Mouse (Mus musculus) hindbrain, postnatal 0 days (tissue): ENCODE data around the gene Peg10. TPM values are rescaled to one million over a fixed set of nuclear protein-coding genes. Genes with fewer than 3 reads are reported as not detected.

ENCODE experiments used
- ATAC-seq: fragments of 200-750 bp; cut with Nextera tagmentation; 2 replicates; pipeline ENCODE4 v1.8.0; 2017; ENCODE audit warnings: mild to moderate bottlenecking, moderate TSS enrichment, moderate library complexity
- DNase-seq: peaks from one replicate; pipeline ENCODE4 v3.0.0-alpha.2; 2015; ENCODE audit warnings: low spot score
- H3K27ac ChIP-seq: fragments of 300-500 bp; sonication (generic); 2 replicates; pipeline ENCODE4 v1.5.1; 2014; ENCODE audit warnings: mild to moderate bottlenecking
- H3K27me3 ChIP-seq: fragments of 300-500 bp; sonication (generic); 2 replicates; pipeline ENCODE4 v1.6.1; 2014; ENCODE audit warnings: low read length, mixed read lengths; ENCODE audit not compliant: insufficient read depth
- H3K36me3 ChIP-seq: fragments of 300-500 bp; sonication (generic); 2 replicates; pipeline ENCODE4 v1.6.1; 2014; ENCODE audit warnings: low read length, mixed read lengths; ENCODE audit not compliant: insufficient read depth
- H3K4me1 ChIP-seq: fragments of 300-500 bp; sonication (generic); 2 replicates; pipeline ENCODE4 v1.6.1; 2014; ENCODE audit warnings: antibody characterized with exemption, low read length, mixed read lengths; ENCODE audit not compliant: insufficient read depth
- H3K4me2 ChIP-seq: fragments of 300-500 bp; sonication (generic); 2 replicates; pipeline ENCODE4 v1.6.1; 2014; ENCODE audit warnings: low read depth, mild to moderate bottlenecking, low read length, moderate library complexity, mixed read lengths
- H3K4me3 ChIP-seq: fragments of 300-500 bp; sonication (generic); 2 replicates; pipeline ENCODE4 v1.5.1; 2014; ENCODE audit warnings: low read length
- H3K9ac ChIP-seq: fragments of 300-500 bp; sonication (generic); replicated peaks from 2 replicates; pipeline ENCODE4 v1.6.1; 2014; ENCODE audit warnings: mild to moderate bottlenecking, low read length, moderate library complexity, mixed read lengths
- H3K9me3 ChIP-seq: fragments of 300-500 bp; sonication (generic); 2 replicates; pipeline ENCODE4 v1.6.1; 2016; ENCODE audit warnings: low read length, mixed read lengths
- CTCF ChIP-seq: IDR thresholded peaks from 2 replicates; pipeline ENCODE4 v1.5.1; 2016; ENCODE audit warnings: antibody characterized with exemption, control low read depth, low read depth
- WGBS: fragments of 180-500 bp; shearing (Covaris S2); extraction: QIAGEN DNeasy Blood & Tissue Kit; methylation state at CpG from one replicate; pipeline ENCODE4 v1.1.7; 2014; 5-methylcytosine and 5-hydroxymethylcytosine counted together
- polyA plus RNA-seq: library from polyadenylated mRNA; unstranded; fragments of >200 nt; fragmentation: Nextera tagmentation; extraction: Ambion mirVana; gene quantifications from 2 replicates; pipeline ENCODE4 v1.2.1, GENCODE M21; 2015
- total RNA-seq: library from RNA; depleted of rRNA; stranded (reverse); fragments of >200 nt; gene quantifications from 2 replicates; pipeline ENCODE4 v1.2.3, GENCODE M21; 2014; rRNA removed

Peg10 gene
- total RNA-seq (58.1 and 59.6 TPM in 2 replicates), polyA plus RNA-seq (3.9 and 4.0 TPM in 2 replicates)

DNA sequence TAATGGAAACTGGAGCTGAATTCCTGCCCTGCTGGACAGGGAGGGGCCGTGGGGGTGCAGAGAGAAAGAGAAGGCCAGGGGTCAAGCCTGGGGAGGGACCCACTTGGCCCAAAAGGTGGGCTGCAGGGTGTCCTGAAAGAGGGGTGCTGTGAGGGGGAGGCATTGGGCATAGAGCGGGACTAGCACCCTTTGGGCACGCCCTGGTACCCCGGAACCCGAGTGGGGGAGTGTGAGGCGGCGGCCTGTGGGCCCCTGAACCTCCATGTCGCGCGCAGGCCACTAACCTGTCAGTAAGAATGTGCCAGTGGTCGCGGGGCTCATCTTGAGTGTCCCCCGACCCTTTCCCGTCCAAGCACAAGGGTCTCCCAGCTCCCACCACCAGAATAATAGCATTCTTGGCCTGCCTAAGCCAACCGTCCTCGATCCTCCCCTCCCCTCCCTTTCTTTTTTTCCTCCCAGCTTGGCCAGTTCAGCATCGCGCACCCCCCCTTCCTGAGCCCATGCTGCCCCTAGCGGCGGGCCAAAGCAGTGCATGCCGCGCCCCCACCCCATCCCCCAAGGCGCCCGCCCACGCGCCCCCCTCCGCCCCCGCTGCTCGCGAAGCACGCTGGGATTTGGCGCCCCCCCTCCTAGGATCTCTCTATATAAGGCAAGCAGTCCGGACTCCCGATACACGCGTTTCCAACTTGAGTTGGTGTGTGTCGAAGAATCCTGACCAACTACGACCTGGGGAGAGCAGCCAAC, at the start of gene Peg10, which contains the start of gene Sgce:
Gene Peg10 (plus strand): TSS at position 611 of the 744 bp plus-strand sequence.
Gene Sgce (minus strand): TSS at position 512 of the 744 bp plus-strand sequence.
- Histone ChIP-seq H3K4me2 (peak within 1 kb of the TSS; percentile 65), H3K36me3 (no peaks in the 10 kb centered on the region), H3K4me3 (peak within 1 kb of the TSS; percentile 45), H3K9me3 (0 out of 2 replicates have a peak, but pooled peaks cover 4% of the 10 kb centered on the region), H3K4me1 (no peaks in the 10 kb centered on the region), H3K9ac (peak within 1 kb of the TSS; percentile 62), H3K27me3 (no peaks in the 10 kb centered on the region), H3K27ac (peak within 1 kb of the TSS; percentile 80)
- WGBS: 47% methylated on average over 34 of the region's 38 CpGs
- peak; percentile 72 for TF ChIP-seq CTCF
- DNase-seq (peak; percentile 84), ATAC-seq (peak; percentile 68)

GRCm38 (mm10) chr6:4701641-4702040, 45.5 kb upstream of the Peg10 start:
- TF ChIP-seq CTCF: no peak
- Histone ChIP-seq H3K4me1 (no peaks in the 10 kb centered on the region), H3K4me3 (no peak overlapping the region), H3K36me3 (no peaks in the 10 kb centered on the region), H3K4me2 (no peak overlapping the region), H3K27ac (no peak overlapping the region), H3K27me3 (no peaks in the 10 kb centered on the region), H3K9me3 (no peaks in the 10 kb centered on the region), H3K9ac (no peak overlapping the region)
- no peak for ATAC-seq
- 85% methylated on average over 8 of the region's 8 CpGs for WGBS
- no peak for DNase-seq

DNA sequence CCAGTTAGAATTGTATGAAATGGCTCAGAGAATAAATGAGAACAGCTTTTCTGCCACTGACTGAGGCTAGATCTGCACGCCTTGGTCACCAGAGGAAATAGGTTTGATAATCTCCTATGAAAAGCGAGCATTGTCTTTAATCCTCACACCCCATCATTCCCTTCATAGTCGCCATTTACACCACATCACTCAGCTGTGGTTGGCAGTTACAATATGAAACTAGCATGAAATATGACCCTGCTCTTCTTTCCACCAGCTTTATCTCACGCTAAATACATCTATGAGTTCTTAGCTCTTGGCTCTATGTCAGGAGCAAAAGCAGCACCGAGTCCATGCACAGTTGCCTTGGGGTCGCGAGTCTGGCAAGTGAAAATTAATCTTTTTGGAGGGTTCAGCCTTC, 43.2 kb upstream of the Peg10 start:
- no peak overlapping the region for H3K4me3 ChIP-seq
- H3K4me2 ChIP-seq: no peak overlapping the region
- no peak for TF ChIP-seq CTCF
- DNase-seq (no peak), ATAC-seq (no peak)
- no peaks in the 10 kb centered on the region for H3K4me1 ChIP-seq
- H3K9ac ChIP-seq: no peak overlapping the region
- 87% methylated on average over 7 of the region's 7 CpGs for WGBS
- H3K9me3 ChIP-seq: no peaks in the 10 kb centered on the region
- no peak overlapping the region for H3K27ac ChIP-seq
- H3K36me3 ChIP-seq: no peaks in the 10 kb centered on the region
- no peaks in the 10 kb centered on the region for H3K27me3 ChIP-seq

DNA sequence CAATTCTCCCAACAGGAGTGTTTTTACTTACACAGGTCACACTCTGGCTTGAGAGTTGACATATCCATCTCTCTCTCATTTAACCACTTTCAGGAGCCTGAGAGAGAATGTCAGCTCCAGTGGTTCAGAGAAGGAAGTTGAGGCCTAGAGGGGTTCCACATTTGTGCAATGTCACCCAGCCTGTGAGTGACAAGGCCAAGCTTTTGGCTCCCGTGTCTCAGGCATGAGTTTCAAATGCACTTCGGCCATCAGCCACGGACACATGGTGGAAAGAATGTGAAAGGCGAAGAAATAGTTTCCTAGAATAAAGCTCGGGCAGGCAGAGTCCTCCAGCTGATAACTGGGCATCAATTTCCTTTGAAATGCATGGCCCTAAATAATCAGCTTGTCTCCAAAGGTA, 40.7 kb upstream of the Peg10 start:
- 78% methylated on average over 5 of the region's 5 CpGs for WGBS

GRCm38 (mm10) chr6:4708971-4709370, 38.1 kb upstream of the Peg10 start:
- no peak overlapping the region for H3K9ac ChIP-seq
- ATAC-seq (no peak), DNase-seq (no peak)
- H3K4me1 ChIP-seq: no peaks in the 10 kb centered on the region
- 85% methylated on average over 1 of the region's 1 CpGs for WGBS
- no peak for TF ChIP-seq CTCF
- no peaks in the 10 kb centered on the region for H3K9me3 ChIP-seq
- no peak overlapping the region for H3K4me3 ChIP-seq
- H3K36me3 ChIP-seq: no peaks in the 10 kb centered on the region
- no peak overlapping the region for H3K4me2 ChIP-seq
- no peak overlapping the region for H3K27ac ChIP-seq
- H3K27me3 ChIP-seq: no peaks in the 10 kb centered on the region

More for the DNA sequence above, 40.7 kb upstream of the Peg10 start:
- no peak overlapping the region for H3K4me2 ChIP-seq
- H3K4me3 ChIP-seq: no peak overlapping the region
- H3K9ac ChIP-seq: no peak overlapping the region
- TF ChIP-seq CTCF: no peak
- ATAC-seq (no peak), DNase-seq (no peak)
- no peaks in the 10 kb centered on the region for H3K4me1 ChIP-seq
- no peaks in the 10 kb centered on the region for H3K9me3 ChIP-seq
- H3K27ac ChIP-seq: no peak overlapping the region
- no peaks in the 10 kb centered on the region for H3K27me3 ChIP-seq
- H3K36me3 ChIP-seq: no peaks in the 10 kb centered on the region

GRCm38 (mm10) chr6:4716171-4716570, 30.9 kb upstream of the Peg10 start:
- WGBS: 95% methylated on average over 2 of the region's 2 CpGs
- Histone ChIP-seq H3K9ac (no peak overlapping the region), H3K4me3 (no peak overlapping the region), H3K36me3 (no peaks in the 10 kb centered on the region), H3K4me2 (no peak overlapping the region), H3K4me1 (no peaks in the 10 kb centered on the region), H3K27me3 (no peaks in the 10 kb centered on the region), H3K9me3 (no peaks in the 10 kb centered on the region), H3K27ac (no peak overlapping the region)
- ATAC-seq: no peak
- DNase-seq: no peak
- no peak for TF ChIP-seq CTCF

DNA sequence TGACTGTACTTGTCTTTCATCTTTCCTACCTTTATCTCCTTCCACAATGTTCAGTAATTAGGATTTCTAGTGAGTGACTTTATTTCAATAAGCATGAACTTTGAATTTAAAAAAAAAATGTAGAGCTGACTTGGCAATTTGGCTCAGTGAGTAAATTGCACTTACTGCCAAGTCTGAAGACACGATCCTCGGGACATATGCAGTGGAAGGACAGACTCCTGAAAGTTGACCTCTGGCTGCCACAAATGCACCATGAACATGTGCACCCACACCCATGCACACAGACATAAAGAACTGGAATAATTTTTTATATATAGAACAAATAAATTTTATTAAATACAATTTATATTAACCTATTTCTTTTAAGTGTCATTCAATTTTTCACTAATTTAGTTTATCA, 29.8 kb upstream of the Peg10 start:
- Histone ChIP-seq H3K4me2 (no peak overlapping the region), H3K27ac (no peak overlapping the region), H3K4me3 (no peak overlapping the region), H3K4me1 (no peaks in the 10 kb centered on the region), H3K36me3 (no peaks in the 10 kb centered on the region), H3K9me3 (no peaks in the 10 kb centered on the region), H3K9ac (no peak overlapping the region), H3K27me3 (no peaks in the 10 kb centered on the region)
- DNase-seq (no peak), ATAC-seq (no peak)
- WGBS: 59% methylated on average over 2 of the region's 2 CpGs
- TF ChIP-seq CTCF: no peak
